Mouse (Mus musculus): ENCODE results near the gene Rap1a.

DNA sequence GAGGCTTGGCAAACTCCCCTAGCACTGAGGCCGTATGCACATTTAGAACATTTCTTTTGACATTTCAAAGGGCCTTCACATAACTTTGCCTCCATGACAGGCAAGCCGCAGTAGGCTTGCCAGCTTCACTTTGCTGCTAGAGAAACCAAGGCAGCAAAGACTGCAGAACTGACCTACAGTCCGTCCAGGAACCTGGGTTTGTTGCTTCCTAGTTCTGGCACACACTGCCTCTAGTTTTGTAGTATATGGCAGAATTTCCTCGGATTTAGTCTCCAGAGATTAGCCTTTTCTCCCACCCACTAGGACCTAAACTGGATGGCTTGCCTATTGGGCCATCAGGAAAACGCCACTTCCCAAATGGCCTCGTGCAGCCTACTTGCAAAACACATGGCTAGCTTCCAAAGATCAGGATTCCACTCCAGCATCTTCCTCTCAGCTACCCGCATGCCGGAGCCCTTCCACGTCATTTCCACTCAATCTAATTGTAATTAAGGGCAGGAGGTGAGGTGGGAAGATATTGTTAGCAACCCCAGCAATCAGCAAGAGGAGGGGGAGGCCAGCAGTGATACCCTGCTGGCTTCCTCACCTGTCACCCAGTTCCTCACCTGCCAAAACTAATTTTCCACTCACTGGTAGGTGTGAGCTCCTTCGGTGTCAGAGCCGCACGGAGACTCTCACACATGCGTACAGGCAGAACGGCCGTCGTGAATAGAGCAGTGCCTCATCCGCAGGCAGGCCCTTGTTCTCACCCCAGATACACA lies 104.6 kb downstream of the Rap1a start:
- TF ChIP-seq POLR2A (IDR thresholded peaks at IDR 0.05; ENCODE audit: borderline replicate concordance, low read depth, low read length): no peak
- no peak for TF ChIP-seq CTCF (IDR thresholded peaks at IDR 0.05; ENCODE audit: low read depth, low read length)
